Mouse (Mus musculus) heart, adult 8-10 months (tissue): ENCODE results near the gene Asic4. TPM values are rescaled to one million over a fixed set of nuclear protein-coding genes. Genes with fewer than 3 reads are reported as not detected.

Experiments used
- DNase-seq: peaks from one replicate; pipeline ENCODE4 v3.0.0; 2022; ENCODE audit warnings: low spot score
- total RNA-seq, 4 experiments: library from RNA; stranded (reverse); gene quantifications; 2 replicates each; pipeline ENCODE4 v1.2.4; 2022

The Asic4 gene
- total RNA-seq: not detected

DNA sequence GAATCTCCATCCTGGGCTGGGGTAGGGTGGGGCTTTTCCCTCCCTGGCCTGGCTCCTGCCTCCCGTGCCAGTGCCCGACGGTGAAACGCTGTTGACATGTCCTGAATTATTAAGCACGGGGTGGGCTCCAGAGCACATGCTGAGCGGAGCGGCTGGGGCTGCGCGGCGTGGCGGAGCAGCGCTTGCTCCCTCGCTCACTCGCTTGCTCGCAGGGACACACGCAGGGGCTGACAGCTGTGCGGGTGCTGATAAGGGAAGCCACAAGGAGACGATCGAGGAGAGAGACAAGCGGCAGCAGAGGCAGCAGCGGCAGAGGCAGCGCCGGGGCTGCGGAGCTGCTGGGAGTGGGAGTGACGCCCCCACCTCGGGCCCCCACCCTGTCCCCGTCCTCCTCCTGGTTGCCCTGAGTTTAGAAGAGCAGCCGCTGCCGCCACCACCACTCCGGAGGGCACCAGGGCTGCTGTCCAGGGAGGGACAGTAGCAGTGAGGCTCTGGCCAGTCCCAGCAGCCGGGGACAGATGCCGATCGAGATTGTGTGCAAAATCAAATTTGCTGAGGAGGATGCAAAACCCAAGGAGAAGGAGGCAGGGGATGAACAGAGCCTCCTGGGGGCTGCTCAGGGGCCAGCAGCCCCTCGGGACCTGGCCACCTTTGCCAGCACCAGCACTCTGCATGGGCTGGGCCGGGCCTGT, at the start of gene Asic4:
Gene Asic4 (plus strand): TSS at position 123 of the 692 bp plus-strand sequence.
- DNase-seq: no peak

DNA sequence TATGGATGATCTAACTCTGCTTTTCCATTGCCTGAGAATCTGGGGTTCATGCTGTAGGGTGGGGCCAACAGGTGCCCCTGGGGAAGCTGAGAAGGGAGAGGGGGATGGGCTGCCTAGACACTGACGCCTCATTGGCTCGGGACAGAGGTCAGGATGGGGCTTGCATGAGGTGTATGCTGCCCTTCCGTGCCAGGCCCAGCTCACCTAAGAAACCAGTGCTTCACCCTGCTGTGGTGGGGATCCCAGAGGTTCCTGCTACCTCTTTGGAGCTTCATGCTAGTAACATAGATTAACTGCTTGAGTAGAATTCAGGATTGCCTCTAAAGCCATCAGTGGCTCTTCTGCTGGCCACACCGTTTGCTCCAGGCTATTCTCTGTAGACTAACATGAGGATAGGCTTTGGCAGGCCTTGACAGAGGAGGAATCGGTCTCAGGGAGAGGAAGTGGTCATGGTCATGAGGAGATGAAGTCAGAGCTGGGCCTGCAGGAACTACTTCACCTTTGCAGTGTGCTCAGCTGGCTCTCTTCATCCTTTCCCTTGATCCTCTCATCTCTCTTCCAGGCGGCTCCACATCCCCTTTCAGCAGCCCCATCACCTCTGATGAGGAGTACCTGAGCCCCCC, 49.6 kb upstream of the Asic4 start:
- DNase-seq: no peak

GRCm38 (mm10) chr1:75405547-75405946, 44.7 kb upstream of the Asic4 start:
- no peak for DNase-seq

- DNase-seq: no peak
Measured at GRCm38 (mm10) chr1:75406173-75406572, 44.1 kb upstream of the Asic4 start.

GRCm38 (mm10) chr1:75407056-75407455, 43.2 kb upstream of the Asic4 start:
- DNase-seq: no peak

DNA sequence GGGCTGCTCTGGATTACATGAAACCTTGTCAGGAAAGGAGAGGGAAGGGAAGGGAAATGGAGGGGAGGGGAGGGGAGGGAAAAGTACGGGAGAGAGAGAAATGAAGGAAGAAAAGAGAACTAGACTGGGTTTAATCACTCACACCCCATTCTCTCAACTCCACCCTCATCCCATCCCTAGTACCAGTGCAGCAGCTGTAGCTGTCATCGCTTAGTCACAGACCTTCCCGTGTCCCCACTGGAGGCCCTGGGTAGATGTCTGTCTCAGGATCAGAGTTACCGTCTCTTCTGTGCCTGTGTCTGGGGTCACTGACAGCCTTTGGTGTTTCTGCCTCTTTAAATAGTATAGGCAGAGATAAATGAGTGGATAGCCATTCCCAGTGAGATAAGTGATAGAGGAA, 42.0 kb upstream of the Asic4 start:
- no peak for DNase-seq

DNA sequence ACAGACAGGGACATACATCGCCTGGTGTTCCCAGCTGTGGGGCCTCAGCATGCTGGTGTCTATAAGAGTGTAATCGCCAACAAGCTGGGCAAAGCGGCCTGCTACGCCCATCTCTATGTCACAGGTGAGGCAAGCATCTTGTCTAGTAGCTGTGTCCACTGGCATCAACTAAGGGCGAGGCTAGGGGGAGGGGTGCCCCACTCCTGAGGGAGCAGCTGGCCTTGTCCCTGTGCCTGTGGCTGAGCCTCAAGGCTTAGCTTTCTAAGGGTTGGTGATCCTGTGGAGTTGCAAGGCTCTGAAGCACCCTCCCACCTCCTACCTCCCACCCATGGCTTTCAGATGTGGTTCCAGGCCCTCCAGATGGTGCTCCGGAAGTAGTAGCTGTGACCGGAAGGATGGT, 40.3 kb upstream of the Asic4 start:
- DNase-seq: no peak

- DNase-seq: no peak
Measured at GRCm38 (mm10) chr1:75412196-75412595, 38.0 kb upstream of the Asic4 start.

DNA sequence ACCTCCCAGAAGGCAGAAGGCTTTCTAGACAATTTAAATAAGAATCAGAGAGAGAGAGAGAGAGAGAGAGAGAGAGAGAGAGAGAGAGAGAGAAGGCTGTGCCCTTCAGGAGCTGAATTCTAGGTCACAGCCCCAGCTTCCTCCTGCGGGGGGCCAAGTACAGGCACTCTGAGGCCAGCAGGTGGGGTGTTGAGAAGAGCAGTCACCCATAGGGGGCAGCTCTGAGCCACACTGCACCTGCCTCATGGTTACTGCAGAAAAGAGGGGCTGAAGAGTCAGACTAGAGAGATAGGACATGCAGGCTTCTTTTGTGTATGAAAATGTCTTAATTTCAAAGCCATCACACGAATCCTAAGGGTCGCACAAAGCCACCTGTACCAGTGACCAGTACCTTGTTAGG, 36.5 kb upstream of the Asic4 start:
- no peak for DNase-seq

DNA sequence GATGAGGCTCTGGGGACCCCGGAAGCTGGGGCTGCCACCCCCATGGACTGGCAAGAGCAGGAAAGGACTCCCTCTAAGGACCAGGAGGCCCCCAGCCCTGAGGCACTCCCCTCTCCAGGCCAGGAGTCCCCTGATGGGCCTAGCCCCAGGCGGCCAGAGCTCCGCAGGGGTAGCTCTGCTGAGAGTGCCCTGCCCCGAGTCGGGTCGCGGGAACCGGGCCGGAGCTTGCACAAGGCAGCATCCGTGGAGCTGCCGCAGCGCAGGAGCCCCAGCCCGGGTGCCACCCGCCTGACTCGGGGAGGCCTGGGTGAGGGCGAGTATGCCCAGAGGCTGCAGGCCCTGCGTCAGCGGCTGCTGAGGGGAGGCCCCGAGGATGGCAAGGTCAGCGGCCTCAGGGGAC, 28.4 kb upstream of the Asic4 start:
- no peak for DNase-seq

DNA sequence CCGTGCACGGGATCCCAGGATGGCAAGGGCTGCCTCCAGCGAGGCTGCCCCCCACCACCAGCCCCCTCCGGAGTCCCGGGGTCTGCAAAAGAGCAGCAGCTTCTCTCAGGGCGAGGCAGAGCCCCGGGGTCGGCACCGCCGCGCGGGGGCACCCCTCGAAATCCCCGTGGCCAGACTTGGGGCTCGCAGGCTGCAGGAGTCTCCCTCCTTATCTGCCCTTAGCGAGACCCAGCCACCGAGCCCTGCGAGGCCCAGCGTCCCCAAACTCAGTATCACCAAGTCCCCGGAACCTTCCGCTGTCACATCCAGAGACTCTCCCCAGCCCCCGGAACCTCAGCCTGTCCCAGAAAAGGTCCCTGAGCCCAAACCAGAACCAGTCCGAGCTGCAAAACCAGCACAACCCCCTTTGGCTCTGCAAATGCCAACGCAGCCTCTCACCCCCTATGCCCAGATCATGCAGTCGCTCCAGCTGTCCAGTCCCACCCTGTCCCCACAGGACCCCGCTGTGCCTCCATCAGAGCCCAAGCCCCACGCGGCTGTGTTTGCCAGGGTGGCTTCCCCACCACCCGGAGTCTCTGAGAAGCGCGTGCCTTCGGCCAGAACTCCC, 27.9 kb upstream of the Asic4 start:
- DNase-seq: no peak

GRCm38 (mm10) chr1:75422823-75423471, 27.3 kb upstream of the Asic4 start:
- DNase-seq: no peak

DNA sequence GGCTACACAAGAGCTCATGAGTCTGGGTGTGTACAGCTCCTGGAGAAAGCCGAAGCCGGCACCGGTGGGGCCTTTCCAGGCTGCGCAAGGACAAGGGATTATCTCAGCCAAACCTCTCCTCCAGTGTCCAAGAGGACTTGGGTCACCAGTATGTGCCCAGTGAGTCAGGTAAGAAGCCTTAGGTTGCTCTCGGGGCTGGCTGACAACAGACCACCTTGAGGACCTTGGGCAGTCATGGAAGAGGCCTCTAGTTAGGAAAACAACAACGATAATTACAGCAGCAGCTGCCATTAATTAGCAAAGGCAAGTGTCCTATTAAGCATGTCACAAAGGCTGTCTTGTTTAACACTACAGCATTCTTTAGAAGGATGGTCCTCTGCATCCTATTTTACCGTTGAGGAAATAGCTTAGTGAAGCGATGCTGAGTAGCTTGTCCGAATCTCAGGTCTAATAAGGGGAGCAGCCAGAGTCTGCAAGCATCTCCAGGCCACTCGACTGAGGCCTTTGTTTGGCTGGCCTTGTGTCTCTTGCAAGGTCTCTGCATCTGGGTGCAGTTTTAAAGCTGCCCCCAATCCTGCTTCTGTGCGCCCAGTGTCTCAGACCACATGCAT, 26.4 kb upstream of the Asic4 start:
- no peak for DNase-seq

GRCm38 (mm10) chr1:75425796-75426471, 24.3 kb upstream of the Asic4 start:
- DNase-seq: no peak

- DNase-seq: peak; percentile 82
Measured at GRCm38 (mm10) chr1:75435475-75436328, 14.5 kb upstream of the Asic4 start, which contains the start of gene Gmppa. Gene Gmppa, plus strand, starts transcription at chr1:75435930.

GRCm38 (mm10) chr1:75438782-75439181, 11.5 kb upstream of the Asic4 start:
- DNase-seq: no peak

DNA sequence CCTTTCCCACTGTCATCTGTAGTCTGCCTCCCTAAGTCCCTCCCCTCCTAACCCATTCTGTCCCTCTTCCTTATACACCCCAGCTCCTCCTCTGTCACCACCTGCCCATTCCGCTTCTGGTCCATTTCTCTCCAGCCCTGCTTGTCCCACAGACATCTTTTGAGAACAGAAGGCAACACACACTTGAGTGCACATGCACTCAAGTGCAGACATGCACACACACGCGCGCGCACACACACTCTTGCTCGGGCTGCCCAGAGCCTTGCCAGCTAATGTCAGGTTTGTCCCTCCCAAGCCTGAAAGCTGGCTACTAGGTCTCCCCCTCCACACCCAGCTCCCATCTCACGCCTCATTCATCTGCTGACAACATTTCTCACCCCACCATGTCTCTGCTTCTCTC, 9.6 kb upstream of the Asic4 start:
- DNase-seq: no peak

DNA sequence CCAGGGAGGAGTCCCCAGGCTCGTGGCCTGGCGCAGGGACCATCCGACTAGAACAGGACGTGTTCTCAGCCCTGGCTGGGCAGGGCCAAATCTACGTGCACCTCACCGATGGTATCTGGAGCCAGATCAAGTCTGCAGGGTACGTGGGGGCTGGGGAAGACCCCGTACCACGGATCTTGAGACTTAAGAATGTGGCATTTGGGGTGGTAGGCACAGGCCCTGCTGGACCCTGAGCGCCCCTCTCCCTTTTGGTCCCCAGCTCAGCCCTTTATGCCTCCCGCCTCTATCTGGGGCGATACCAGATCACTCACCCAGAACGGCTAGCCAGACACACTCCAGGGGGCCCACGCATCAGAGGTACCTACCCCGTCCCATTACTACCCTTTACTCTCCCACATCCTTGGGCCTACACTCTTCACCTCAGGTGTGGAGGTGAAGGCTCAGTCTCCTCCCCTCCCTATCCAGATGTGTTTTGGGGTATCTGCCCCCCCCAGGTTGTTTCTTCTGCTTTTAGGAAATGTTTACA, 8.7 kb upstream of the Asic4 start:
- no peak for DNase-seq

GRCm38 (mm10) chr1:75442171-75442570, 8.1 kb upstream of the Asic4 start:
- no peak for DNase-seq

DNA sequence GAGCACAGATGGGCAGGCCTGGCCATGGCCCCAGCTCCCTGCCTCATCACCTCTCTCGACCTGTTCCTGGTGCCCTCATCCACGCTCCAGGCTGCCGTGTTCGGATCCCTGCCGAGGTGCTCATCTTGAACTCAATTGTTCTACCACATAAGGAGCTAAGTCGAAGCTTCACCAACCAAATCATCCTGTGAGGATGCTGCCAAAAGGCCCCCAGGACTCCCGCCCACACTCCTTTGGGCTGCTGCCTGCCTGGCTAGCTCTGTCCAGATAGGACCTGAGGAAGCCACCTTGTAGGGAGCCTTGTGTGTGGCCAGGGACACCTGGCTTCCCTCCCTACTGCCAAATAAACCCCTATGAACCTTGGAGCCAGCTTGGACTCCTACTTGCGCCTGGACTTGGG, 7.4 kb upstream of the Asic4 start:
- DNase-seq: no peak
